Mouse (Mus musculus): ENCODE measurements around the gene Fam69a. TPM values are rescaled to one million over a fixed set of nuclear protein-coding genes. Genes with fewer than 3 reads are reported as not detected.

Gene Fam69a
- total and polyA plus RNA-seq, 2 experiments from 2014 or later, result 16.2 to 77.4 TPM

DNA sequence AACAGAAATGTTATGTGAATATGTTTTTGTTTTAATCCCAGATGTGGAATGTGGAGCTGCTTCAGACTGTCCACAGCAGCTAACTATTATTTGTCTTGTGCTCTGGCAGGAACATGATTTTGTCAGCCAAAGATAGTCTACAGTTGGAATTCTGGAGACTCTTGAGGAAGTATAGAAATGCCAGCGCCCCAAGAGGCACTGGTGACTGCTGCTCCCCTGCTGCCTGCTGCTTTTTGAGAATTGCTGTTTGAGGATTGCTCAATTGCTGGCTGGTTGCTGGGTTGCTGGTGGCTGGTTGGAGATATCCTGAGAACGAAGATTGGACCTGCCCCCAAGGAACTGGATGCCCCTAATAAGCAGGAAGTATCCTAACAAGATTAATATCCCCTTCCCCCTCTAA lies 22.8 kb upstream of the Fam69a start:
- H3K4me2 ChIP-seq (ENCODE audit: low read depth, low read length, poor library complexity, severe bottlenecking), result no peak overlapping the region
- H3K27ac ChIP-seq (ENCODE audit: low read depth, low read length), result no peak overlapping the region
- no peak overlapping the region for H3K4me3 ChIP-seq (ENCODE audit: low read depth, low read length)
- no peak overlapping the region for H3K9ac ChIP-seq (replicated peaks; ENCODE audit: low read length, poor library complexity, severe bottlenecking)
- H3K27me3 ChIP-seq (ENCODE audit: insufficient read depth, low read length), result no peaks in the 10 kb centered on the region
- H3K4me1 ChIP-seq (ENCODE audit: insufficient read depth, low read length), result no peaks in the 10 kb centered on the region
- H3K36me3 ChIP-seq (ENCODE audit: insufficient read depth, low read length), result no peaks in the 10 kb centered on the region
- TF ChIP-seq CTCF (IDR thresholded peaks at IDR 0.05), result no peak
- WGBS, result 49% methylated on average over 2 of the region's 2 CpGs
- no peak for DNase-seq (ENCODE audit: low spot score)
- no peaks in the 10 kb centered on the region for H3K9me3 ChIP-seq (ENCODE audit: low read length)
- no peak for ATAC-seq (ENCODE audit: low FRiP score)

DNA sequence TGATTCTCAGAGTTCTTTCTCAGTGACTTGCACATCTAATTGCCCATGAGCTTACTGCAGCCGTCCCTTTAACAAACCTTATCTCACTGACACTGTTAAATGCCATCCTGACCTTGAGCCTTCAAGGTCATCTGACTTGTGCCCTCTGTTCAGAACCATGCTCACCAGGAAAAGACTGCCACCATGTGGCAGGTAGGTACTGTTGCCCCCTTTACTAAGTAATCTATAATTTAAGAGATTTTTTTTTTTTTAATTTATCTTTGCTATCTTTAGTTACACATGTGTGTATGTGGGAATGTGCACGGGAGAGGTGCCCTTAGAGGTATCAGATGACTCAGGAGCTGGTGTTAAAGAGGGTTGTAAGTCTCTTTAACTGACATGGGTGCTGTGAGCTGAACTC lies 18.2 kb upstream of the Fam69a start:
- H3K36me3 ChIP-seq (ENCODE audit: insufficient read depth, low read length), result no peaks in the 10 kb centered on the region
- H3K27me3 ChIP-seq (ENCODE audit: insufficient read depth, low read length), result no peaks in the 10 kb centered on the region
- DNase-seq (ENCODE audit: low spot score) (no peak), ATAC-seq (ENCODE audit: low FRiP score) (no peak)
- peak; percentile 42 for TF ChIP-seq CTCF (IDR thresholded peaks at IDR 0.05)
- H3K27ac ChIP-seq (ENCODE audit: low read depth, low read length), result no peak overlapping the region
- WGBS, result 64% methylated on average over 2 of the region's 2 CpGs
- no peak overlapping the region for H3K4me3 ChIP-seq (ENCODE audit: low read depth, low read length)
- H3K9ac ChIP-seq (replicated peaks; ENCODE audit: low read length, poor library complexity, severe bottlenecking), result no peak overlapping the region
- H3K9me3 ChIP-seq (ENCODE audit: low read length), result no peaks in the 10 kb centered on the region
- H3K4me2 ChIP-seq (ENCODE audit: low read depth, low read length, poor library complexity, severe bottlenecking), result no peak overlapping the region
- no peaks in the 10 kb centered on the region for H3K4me1 ChIP-seq (ENCODE audit: insufficient read depth, low read length)

DNA sequence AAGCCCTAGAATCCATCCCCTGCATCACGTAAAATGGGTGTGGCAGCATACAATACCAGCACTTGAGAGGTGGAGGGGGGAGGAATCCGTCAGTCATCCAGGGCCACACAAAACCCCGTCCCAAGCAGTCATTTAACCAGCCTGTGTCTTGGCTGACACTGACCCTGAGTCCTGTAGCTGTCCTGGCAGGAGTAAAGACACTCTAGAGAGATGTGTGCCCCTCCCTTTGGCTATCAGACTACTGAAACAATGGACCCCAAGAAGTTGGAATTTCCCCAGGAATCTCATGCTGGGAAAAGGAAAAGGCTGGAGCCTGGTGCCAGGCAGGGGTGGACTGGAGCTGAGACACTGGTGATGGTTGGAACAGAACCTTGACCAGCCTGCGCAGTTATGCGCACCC lies 15.8 kb upstream of the Fam69a start:
- DNase-seq (ENCODE audit: low spot score), result no peak
- Histone ChIP-seq H3K27ac (ENCODE audit: low read depth, low read length) (no peak overlapping the region), H3K9me3 (ENCODE audit: low read length) (no peaks in the 10 kb centered on the region), H3K4me1 (ENCODE audit: insufficient read depth, low read length) (no peaks in the 10 kb centered on the region), H3K36me3 (ENCODE audit: insufficient read depth, low read length) (no peaks in the 10 kb centered on the region), H3K4me3 (ENCODE audit: low read depth, low read length) (no peak overlapping the region), H3K27me3 (ENCODE audit: insufficient read depth, low read length) (no peaks in the 10 kb centered on the region), H3K9ac (replicated peaks; ENCODE audit: low read length, poor library complexity, severe bottlenecking) (no peak overlapping the region), H3K4me2 (ENCODE audit: low read depth, low read length, poor library complexity, severe bottlenecking) (no peak overlapping the region)
- ATAC-seq (ENCODE audit: low FRiP score), result no peak
- WGBS, result 70% methylated on average over 5 of the region's 5 CpGs
- no peak for TF ChIP-seq CTCF (IDR thresholded peaks at IDR 0.05)

DNA sequence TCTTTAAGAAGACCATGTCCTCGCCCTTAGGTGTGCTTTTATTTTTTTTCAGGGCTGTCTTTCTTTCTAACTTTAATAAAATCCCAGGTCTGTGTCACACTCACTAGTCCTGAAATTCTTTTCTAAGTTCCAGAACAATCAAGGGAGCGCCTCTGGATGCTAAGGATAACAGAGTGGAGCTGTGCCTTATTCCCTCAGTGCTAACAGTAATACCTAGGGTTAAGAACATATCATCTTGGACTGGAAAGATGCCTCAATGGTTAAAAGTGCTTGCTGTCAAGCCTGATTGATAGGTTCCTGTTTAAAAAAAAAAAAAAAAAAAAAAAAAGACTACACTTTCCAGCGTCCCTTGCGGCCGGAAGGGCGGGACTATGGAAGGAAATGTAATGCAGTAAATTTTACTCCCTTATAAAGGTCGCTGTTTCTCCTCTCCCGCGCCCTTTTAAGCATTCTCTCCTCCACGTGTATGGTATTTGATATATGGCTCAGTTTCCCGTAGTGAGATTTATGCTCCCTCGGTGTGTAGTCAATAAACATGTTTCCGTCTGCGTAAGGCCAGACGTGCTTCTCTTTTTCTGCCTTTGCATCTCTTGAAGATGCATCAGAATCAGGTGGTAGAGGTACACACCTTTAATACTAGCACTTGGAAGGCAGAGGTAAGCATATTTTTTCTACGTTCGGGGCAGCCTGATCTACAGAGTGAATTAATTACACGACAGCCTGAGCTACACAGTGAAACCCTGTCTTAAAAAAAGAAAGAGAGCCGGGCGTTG lies 14.1 kb upstream of the Fam69a start:
- ATAC-seq (ENCODE audit: low FRiP score) (peak; percentile 63), DNase-seq (ENCODE audit: low spot score) (peak; percentile 77)
- Histone ChIP-seq H3K36me3 (ENCODE audit: insufficient read depth, low read length) (no peaks in the 10 kb centered on the region), H3K4me3 (ENCODE audit: low read depth, low read length) (peak overlapping the region; percentile 50), H3K4me2 (ENCODE audit: low read depth, low read length, poor library complexity, severe bottlenecking) (peak overlapping the region; percentile 47), H3K27ac (ENCODE audit: low read depth, low read length) (peak overlapping the region; percentile 73), H3K27me3 (ENCODE audit: insufficient read depth, low read length) (no peaks in the 10 kb centered on the region), H3K9ac (replicated peaks; ENCODE audit: low read length, poor library complexity, severe bottlenecking) (peak overlapping the region; percentile 53; the same call in 1 of the 2 replicates), H3K4me1 (ENCODE audit: insufficient read depth, low read length) (no peaks in the 10 kb centered on the region), H3K9me3 (ENCODE audit: low read length) (no peaks in the 10 kb centered on the region)
- peak; percentile 33; the same call in 1 of the 2 replicates for TF ChIP-seq CTCF (IDR thresholded peaks at IDR 0.05)
- 17% methylated on average over 20 of the region's 20 CpGs for WGBS

DNA sequence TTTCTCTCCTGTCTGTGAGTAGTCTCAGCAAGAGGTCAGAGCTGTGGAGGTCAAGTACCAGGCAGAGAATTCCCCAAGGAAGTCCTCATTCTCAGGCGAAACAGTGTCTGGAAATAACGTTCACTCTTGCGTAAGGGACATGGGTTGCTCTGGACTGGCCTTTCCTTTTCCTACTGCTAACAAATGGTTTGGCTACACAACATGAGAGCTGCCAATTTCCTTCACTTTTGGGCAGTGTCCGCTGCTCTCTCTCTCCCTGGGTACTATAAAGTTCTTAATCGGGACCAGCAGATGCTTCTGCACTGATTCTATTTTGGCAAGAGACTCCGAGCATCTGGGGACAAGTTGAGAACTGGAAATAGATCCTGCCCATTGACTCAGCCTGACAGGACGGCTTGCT lies 10.8 kb upstream of the Fam69a start:
- TF ChIP-seq CTCF (IDR thresholded peaks at IDR 0.05), result no peak
- no peaks in the 10 kb centered on the region for H3K4me1 ChIP-seq (ENCODE audit: insufficient read depth, low read length)
- H3K27me3 ChIP-seq (ENCODE audit: insufficient read depth, low read length), result no peaks in the 10 kb centered on the region
- no peaks in the 10 kb centered on the region for H3K36me3 ChIP-seq (ENCODE audit: insufficient read depth, low read length)
- DNase-seq (ENCODE audit: low spot score), result peak; percentile 5
- no peak overlapping the region for H3K27ac ChIP-seq (ENCODE audit: low read depth, low read length)
- H3K4me2 ChIP-seq (ENCODE audit: low read depth, low read length, poor library complexity, severe bottlenecking), result no peak overlapping the region
- no peaks in the 10 kb centered on the region for H3K9me3 ChIP-seq (ENCODE audit: low read length)
- 69% methylated on average over 7 of the region's 7 CpGs for WGBS
- no peak for ATAC-seq (ENCODE audit: low FRiP score)
- no peak overlapping the region for H3K9ac ChIP-seq (replicated peaks; ENCODE audit: low read length, poor library complexity, severe bottlenecking)
- no peak overlapping the region for H3K4me3 ChIP-seq (ENCODE audit: low read depth, low read length)

DNA sequence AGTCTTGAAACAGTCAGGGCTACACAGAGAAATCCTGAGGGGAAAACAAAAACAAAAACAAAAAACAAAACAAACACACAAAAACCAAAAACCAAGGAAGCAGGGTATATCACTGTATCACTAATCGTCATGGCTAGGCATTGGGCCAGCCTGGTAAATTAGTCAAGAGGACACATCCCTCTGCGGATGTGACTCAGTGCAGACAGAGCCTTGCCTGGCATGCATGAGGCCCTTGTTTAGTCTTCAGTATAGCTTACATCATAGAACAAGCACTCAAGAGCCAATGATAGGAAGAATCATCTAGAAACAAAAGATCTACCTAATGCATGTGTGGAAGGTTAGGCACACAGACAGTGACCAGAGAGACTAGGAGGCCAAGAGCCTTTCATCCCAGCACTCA lies 9.1 kb upstream of the Fam69a start:
- ATAC-seq (ENCODE audit: low FRiP score) (no peak), DNase-seq (ENCODE audit: low spot score) (no peak)
- no peak overlapping the region for H3K9ac ChIP-seq (replicated peaks; ENCODE audit: low read length, poor library complexity, severe bottlenecking)
- H3K4me1 ChIP-seq (ENCODE audit: insufficient read depth, low read length), result no peaks in the 10 kb centered on the region
- no peaks in the 10 kb centered on the region for H3K27me3 ChIP-seq (ENCODE audit: insufficient read depth, low read length)
- H3K27ac ChIP-seq (ENCODE audit: low read depth, low read length), result no peak overlapping the region
- H3K36me3 ChIP-seq (ENCODE audit: insufficient read depth, low read length), result no peaks in the 10 kb centered on the region
- no peaks in the 10 kb centered on the region for H3K9me3 ChIP-seq (ENCODE audit: low read length)
- no peak overlapping the region for H3K4me2 ChIP-seq (ENCODE audit: low read depth, low read length, poor library complexity, severe bottlenecking)
- 87% methylated on average over 2 of the region's 2 CpGs for WGBS
- H3K4me3 ChIP-seq (ENCODE audit: low read depth, low read length), result no peak overlapping the region
- TF ChIP-seq CTCF (IDR thresholded peaks at IDR 0.05), result no peak
